In the genomic region with DNA sequence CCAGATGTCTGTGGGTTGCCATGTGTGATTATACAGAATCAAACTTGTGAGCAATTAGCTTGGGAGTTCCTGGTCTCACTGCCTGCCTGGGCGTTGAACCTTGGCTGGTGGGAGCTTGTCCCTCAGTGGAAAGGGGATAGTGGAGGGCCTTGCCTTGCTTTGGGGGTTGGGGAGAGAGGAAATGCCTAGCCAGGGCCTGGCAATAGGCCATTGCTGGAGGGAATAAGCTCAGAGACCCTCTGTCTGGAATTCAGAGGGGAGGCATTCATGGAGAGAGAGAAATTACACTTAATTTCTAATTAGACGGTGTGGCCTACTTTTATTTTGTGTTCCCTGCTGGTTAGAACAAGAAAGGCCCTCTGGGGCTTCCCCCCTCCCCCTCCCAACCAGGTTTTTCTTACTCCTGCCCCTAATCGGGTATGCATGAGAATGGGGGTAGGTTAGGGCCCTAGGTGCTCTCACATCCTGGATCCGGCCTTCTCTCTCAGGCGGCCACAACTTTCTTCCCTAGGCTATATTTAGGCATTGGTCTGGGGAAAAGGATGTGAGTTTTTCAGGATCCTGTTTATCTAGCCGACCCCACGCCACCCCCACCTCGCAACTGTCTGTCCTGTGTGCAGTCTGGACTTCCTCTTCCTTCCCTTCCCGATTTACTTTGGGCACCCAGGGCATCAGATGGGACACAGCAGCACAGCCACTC, we compare ENCODE assay signal across 11 mouse cellular contexts. TPM values are rescaled to one million over a fixed set of nuclear protein-coding genes. Genes with fewer than 3 reads are reported as not detected.
DNase-seq lines count a peak whose midpoint lies in the region; ATAC-seq and TF ChIP-seq lines count a peak whose summit lies in the region.
"Had no signal": no experiment of that assay in that cellular context is flagged by ENCODE, and none has a peak within 500 bp of the region (broad histone marks: within the 10 kb centered on the region; RNA-seq: fewer than 3 reads in every experiment).

No protein-coding gene starts in this region.

- H3K9ac ChIP-seq in hindbrain, embryonic 12.5 days = no peak overlapping the region
- H3K9ac ChIP-seq in hindbrain, embryonic 11.5 days (ENCODE audit: low read depth, low read length) = no peak overlapping the region
- H3K9ac ChIP-seq in hindbrain, postnatal 0 days (replicated peaks; ENCODE audit: low read length) = no peak overlapping the region
- H3K9ac ChIP-seq in lung, embryonic 16.5 days (ENCODE audit: low read length) = no peak overlapping the region
- no peak overlapping the region for H3K9ac ChIP-seq in midbrain, embryonic 13.5 days (replicated peaks)

- 59% methylated on average over 9 of the region's 9 CpGs for WGBS in hindbrain, embryonic 12.5 days
- WGBS in hindbrain, embryonic 11.5 days = 67% methylated on average over 9 of the region's 9 CpGs
- WGBS in hindbrain, postnatal 0 days = 52% methylated on average over 9 of the region's 9 CpGs
- 61% methylated on average over 9 of the region's 9 CpGs for WGBS in lung, embryonic 16.5 days
- 58% methylated on average over 9 of the region's 9 CpGs for WGBS in midbrain, embryonic 13.5 days

- no peaks in the 10 kb centered on the region for H3K9me3 ChIP-seq in hindbrain, embryonic 12.5 days (replicated peaks)
- no peaks in the 10 kb centered on the region for H3K9me3 ChIP-seq in hindbrain, embryonic 11.5 days (ENCODE audit: control insufficient read depth, low read length)
- no peaks in the 10 kb centered on the region for H3K9me3 ChIP-seq in hindbrain, postnatal 0 days (ENCODE audit: low read length)
- no peaks in the 10 kb centered on the region for H3K9me3 ChIP-seq in lung, embryonic 16.5 days (ENCODE audit: control insufficient read depth, low read length)
- H3K9me3 ChIP-seq in midbrain, embryonic 13.5 days = no peaks in the 10 kb centered on the region

- no peak for DNase-seq in hindbrain, embryonic 11.5 days (ENCODE audit: low spot score)
- no peak for DNase-seq in hindbrain, postnatal 0 days (ENCODE audit: low spot score)
- DNase-seq in spleen, postnatal 14 days (ENCODE audit: low spot score in 2 of 2) = no peak
- DNase-seq: cerebellum, adult 9-11 months had no signal

- H3K4me1 ChIP-seq in hindbrain, embryonic 12.5 days = peaks cover 15% of the 10 kb centered on the region
- 0 out of 2 replicates have a peak, but pooled peaks cover 2% of the 10 kb centered on the region for H3K4me1 ChIP-seq in hindbrain, embryonic 11.5 days (replicated peaks; ENCODE audit: control insufficient read depth, insufficient read depth, low read length)
- peaks cover 46% of the 10 kb centered on the region for H3K4me1 ChIP-seq in brown adipose tissue, adult 24 weeks (ENCODE audit: control insufficient read depth, insufficient read depth, insufficient read length, low read length)
- H3K4me1 ChIP-seq in hindbrain, postnatal 0 days (ENCODE audit: insufficient read depth, low read length) = no peaks in the 10 kb centered on the region
- peaks cover 14% of the 10 kb centered on the region for H3K4me1 ChIP-seq in lung, embryonic 16.5 days (replicated peaks; ENCODE audit: control insufficient read depth, insufficient read depth, low read length)
- H3K4me1 ChIP-seq in midbrain, embryonic 13.5 days (replicated peaks) = peaks cover 13% of the 10 kb centered on the region; the same call in 1 of the 2 replicates

- TF ChIP-seq CTCF in hindbrain, postnatal 0 days (IDR thresholded peaks at IDR 0.05; ENCODE audit: low read depth) = no peak

- H3K4me3 ChIP-seq in hindbrain, embryonic 12.5 days = no peak overlapping the region
- no peak overlapping the region for H3K4me3 ChIP-seq in hindbrain, embryonic 11.5 days (ENCODE audit: low read depth, low read length)
- no peak overlapping the region for H3K4me3 ChIP-seq in brown adipose tissue, adult 24 weeks (ENCODE audit: insufficient read depth, low read depth, low read length)
- no peak overlapping the region for H3K4me3 ChIP-seq in hindbrain, postnatal 0 days (ENCODE audit: low read length)
- no peak overlapping the region for H3K4me3 ChIP-seq in lung, embryonic 16.5 days (ENCODE audit: low read length)
- no peak overlapping the region for H3K4me3 ChIP-seq in midbrain, embryonic 13.5 days (replicated peaks)

- no peak overlapping the region for H3K4me2 ChIP-seq in hindbrain, embryonic 12.5 days (replicated peaks)
- H3K4me2 ChIP-seq in hindbrain, embryonic 11.5 days (replicated peaks; ENCODE audit: low read depth, low read length) = no peak overlapping the region
- no peak overlapping the region for H3K4me2 ChIP-seq in hindbrain, postnatal 0 days (ENCODE audit: low read depth, low read length)
- H3K4me2 ChIP-seq in lung, embryonic 16.5 days (ENCODE audit: low read depth, low read length) = no peak overlapping the region
- H3K4me2 ChIP-seq in midbrain, embryonic 13.5 days (replicated peaks) = no peak overlapping the region

- H3K27me3 ChIP-seq in hindbrain, embryonic 12.5 days = no peaks in the 10 kb centered on the region
- H3K27me3 ChIP-seq in hindbrain, embryonic 11.5 days (ENCODE audit: control insufficient read depth, insufficient read depth, low read length) = no peaks in the 10 kb centered on the region
- no peaks in the 10 kb centered on the region for H3K27me3 ChIP-seq in hindbrain, postnatal 0 days (ENCODE audit: insufficient read depth, low read length)
- no peaks in the 10 kb centered on the region for H3K27me3 ChIP-seq in lung, embryonic 16.5 days (ENCODE audit: control insufficient read depth, insufficient read depth, low read depth, low read length)
- no peaks in the 10 kb centered on the region for H3K27me3 ChIP-seq in midbrain, embryonic 13.5 days

- 0 out of 2 replicates have a peak overlapping the region, but pooled peaks have one; percentile 30 for H3K27ac ChIP-seq in hindbrain, embryonic 12.5 days
- H3K27ac ChIP-seq in hindbrain, embryonic 11.5 days (ENCODE audit: low read depth, low read length) = no peak overlapping the region
- peak overlapping the region; percentile 73 for H3K27ac ChIP-seq in brown adipose tissue, adult 24 weeks (replicated peaks; ENCODE audit: low read depth, low read length)
- peak overlapping the region; percentile 11; the same call in 1 of the 2 replicates for H3K27ac ChIP-seq in hindbrain, postnatal 0 days
- H3K27ac ChIP-seq in lung, embryonic 16.5 days (ENCODE audit: low read length) = peak overlapping the region; percentile 69
- H3K27ac ChIP-seq in midbrain, embryonic 13.5 days = no peak overlapping the region

- peaks cover 29% of the 10 kb centered on the region for H3K36me3 ChIP-seq in hindbrain, embryonic 12.5 days
- no peaks in the 10 kb centered on the region for H3K36me3 ChIP-seq in hindbrain, embryonic 11.5 days (ENCODE audit: control insufficient read depth, insufficient read depth, low read length)
- H3K36me3 ChIP-seq in hindbrain, postnatal 0 days (ENCODE audit: insufficient read depth, low read length) = peaks cover 12% of the 10 kb centered on the region; the same call in 1 of the 2 replicates
- peaks cover 10% of the 10 kb centered on the region for H3K36me3 ChIP-seq in lung, embryonic 16.5 days (ENCODE audit: control insufficient read depth, insufficient read depth, low read length)
- peaks cover 34% of the 10 kb centered on the region for H3K36me3 ChIP-seq in midbrain, embryonic 13.5 days

- no peak for ATAC-seq in hindbrain, embryonic 12.5 days (ENCODE audit: low FRiP score)
- no peak for ATAC-seq in hindbrain, embryonic 11.5 days (ENCODE audit: low FRiP score)
- no peak for ATAC-seq in hindbrain, postnatal 0 days
- peak; percentile 69 for ATAC-seq in lung, embryonic 16.5 days (ENCODE audit: low read depth)
- ATAC-seq in cerebellum, adult (ENCODE audit: insufficient number of reproducible peaks, low FRiP score, low TSS enrichment) = no peak
- no peak for ATAC-seq in midbrain, embryonic 13.5 days
- ATAC-seq: midbrain, embryonic 16.5 days had no signal

RNA-seq across cellular contexts. Expression of a gene that starts 11.7 kb away (rescaled TPM):
- 2.7 and 2.9 TPM in 2 replicates for polyA plus RNA-seq in hindbrain, embryonic 12.5 days (2016; fragmentation: Nextera tagmentation; extraction: Ambion mirVana)
- 0.74 and 0.96 TPM in 2 replicates for polyA plus RNA-seq in hindbrain, embryonic 11.5 days (2014; fragmentation: Nextera tagmentation; extraction: Ambion mirVana)
- polyA plus RNA-seq in brown adipose tissue, adult 24 weeks (2012; ENCODE audit: insufficient read depth, insufficient read length, missing spikeins) = not detected in 2 replicates
- not detected in 2 replicates for total RNA-seq in hindbrain, postnatal 0 days (2014; rRNA removed)
- polyA plus RNA-seq in hindbrain, postnatal 0 days (2015; fragmentation: Nextera tagmentation; extraction: Ambion mirVana) = 0.69 and 0.91 TPM in 2 replicates
- polyA plus RNA-seq in lung, embryonic 16.5 days (2015; fragmentation: Nextera tagmentation; extraction: Ambion mirVana) = 1.8 and 2.5 TPM in 2 replicates
- polyA plus RNA-seq in midbrain, embryonic 13.5 days (2015; fragmentation: Nextera tagmentation; extraction: Ambion mirVana) = 2.9 and 3.4 TPM in 2 replicates
- total RNA-seq: hematopoietic stem cell, adult 5-6 weeks had no signal

RNA-seq across cellular contexts. Expression of a gene that starts 12.8 kb away (rescaled TPM):
- 55.9 and 58.9 TPM in 2 replicates for polyA plus RNA-seq in hindbrain, embryonic 12.5 days (2016; fragmentation: Nextera tagmentation; extraction: Ambion mirVana)
- polyA plus RNA-seq in hindbrain, embryonic 11.5 days (2014; fragmentation: Nextera tagmentation; extraction: Ambion mirVana) = 22.7 and 29.2 TPM in 2 replicates
- polyA plus RNA-seq in brown adipose tissue, adult 24 weeks (2012; ENCODE audit: insufficient read depth, insufficient read length, missing spikeins) = 17.4 and 18.2 TPM in 2 replicates
- total RNA-seq in hindbrain, postnatal 0 days (2014; rRNA removed) = 64.6 and 68.8 TPM in 2 replicates
- polyA plus RNA-seq in hindbrain, postnatal 0 days (2015; fragmentation: Nextera tagmentation; extraction: Ambion mirVana) = 28.2 and 29.8 TPM in 2 replicates
- 39.0 and 42.1 TPM in 2 replicates for polyA plus RNA-seq in lung, embryonic 16.5 days (2015; fragmentation: Nextera tagmentation; extraction: Ambion mirVana)
- 53.2 and 54.4 TPM in 2 replicates for polyA plus RNA-seq in midbrain, embryonic 13.5 days (2015; fragmentation: Nextera tagmentation; extraction: Ambion mirVana)

RNA-seq across cellular contexts. Expression of a gene that starts 50.8 kb away (rescaled TPM):
- polyA plus RNA-seq in hindbrain, embryonic 12.5 days (2016; fragmentation: Nextera tagmentation; extraction: Ambion mirVana) = 2.8 and 3.5 TPM in 2 replicates
- polyA plus RNA-seq in hindbrain, embryonic 11.5 days (2014; fragmentation: Nextera tagmentation; extraction: Ambion mirVana) = 2.7 and 4.0 TPM in 2 replicates
- not detected in 2 replicates for polyA plus RNA-seq in brown adipose tissue, adult 24 weeks (2012; ENCODE audit: insufficient read depth, insufficient read length, missing spikeins)
- total RNA-seq in hindbrain, postnatal 0 days (2014; rRNA removed) = 1.5 TPM in 1 of 2 replicates, not detected in the other
- 0.49 and 0.51 TPM in 2 replicates for polyA plus RNA-seq in hindbrain, postnatal 0 days (2015; fragmentation: Nextera tagmentation; extraction: Ambion mirVana)
- not detected in 2 replicates for polyA plus RNA-seq in lung, embryonic 16.5 days (2015; fragmentation: Nextera tagmentation; extraction: Ambion mirVana)
- polyA plus RNA-seq in midbrain, embryonic 13.5 days (2015; fragmentation: Nextera tagmentation; extraction: Ambion mirVana) = 1.2 and 1.4 TPM in 2 replicates
- total RNA-seq: hematopoietic stem cell, adult 5-6 weeks had no signal

Comparison
In these comparisons a context has a peak if more than half of its experiments do, and no peak if none do; other contexts are left out.
1. H3K27ac ChIP-seq: peak in hindbrain, embryonic 12.5 days (single experiment), brown adipose tissue, adult 24 weeks (single experiment), hindbrain, postnatal 0 days (single experiment) and lung, embryonic 16.5 days (single experiment); none in hindbrain, embryonic 11.5 days (single experiment) and midbrain, embryonic 13.5 days (single experiment).